Mouse (Mus musculus) kidney, embryonic 14.5 days (tissue): ENCODE measurements around the gene Dnajb4. TPM values are rescaled to one million over a fixed set of nuclear protein-coding genes. Genes with fewer than 3 reads are reported as not detected.
"Not testable (repeated sequence)": the region's sequence is repeated elsewhere in the genome, so short reads cannot be mapped to it uniquely, and the experiment has no call there.

Experiments used
- ATAC-seq: fragments of 200-750 bp; cut with Nextera tagmentation; 2 replicates; pipeline ENCODE4 v1.8.0; 2017; ENCODE audit warnings: moderate number of reproducible peaks, mild to moderate bottlenecking, moderate TSS enrichment, moderate library complexity; ENCODE audit not compliant: low FRiP score, low TSS enrichment
- H3K27ac ChIP-seq: fragments of 300-500 bp; sonication (generic); 2 replicates; pipeline ENCODE4 v1.5.1; 2014; ENCODE audit warnings: low read depth, mild to moderate bottlenecking, low read length, moderate library complexity, mixed read lengths
- H3K27me3 ChIP-seq: fragments of 300-500 bp; sonication (generic); 2 replicates; pipeline ENCODE4 v1.6.1; 2014; ENCODE audit warnings: mild to moderate bottlenecking, low read length; ENCODE audit not compliant: control insufficient read depth, insufficient read depth
- H3K36me3 ChIP-seq: fragments of 300-500 bp; sonication (generic); 2 replicates; pipeline ENCODE4 v1.6.1; 2014; ENCODE audit warnings: low read length, mixed read lengths; ENCODE audit not compliant: control insufficient read depth, insufficient read depth
- H3K4me1 ChIP-seq: fragments of 300-500 bp; sonication (generic); 2 replicates; pipeline ENCODE4 v1.6.1; 2014; ENCODE audit warnings: low read length, mixed read lengths; ENCODE audit not compliant: control insufficient read depth, insufficient read depth
- H3K4me2 ChIP-seq: fragments of 300-500 bp; sonication (generic); replicated peaks from 2 replicates; pipeline ENCODE4 v1.6.1; 2014; ENCODE audit warnings: low read depth, mild to moderate bottlenecking, low read length
- H3K4me3 ChIP-seq: fragments of 300-500 bp; sonication (generic); 2 replicates; pipeline ENCODE4 v1.5.1; 2014; ENCODE audit warnings: mild to moderate bottlenecking, low read length
- H3K9ac ChIP-seq: fragments of 300-500 bp; sonication (generic); 2 replicates; pipeline ENCODE4 v1.6.1; 2014; ENCODE audit warnings: low read depth, mild to moderate bottlenecking, low read length, moderate library complexity
- H3K9me3 ChIP-seq: fragments of 300-500 bp; sonication (generic); 2 replicates; pipeline ENCODE4 v1.6.1; 2016; ENCODE audit warnings: low read length; ENCODE audit not compliant: control insufficient read depth
- WGBS: fragments of 180-500 bp; shearing (Covaris S2); extraction: QIAGEN DNeasy Blood & Tissue Kit; methylation state at CpG from one replicate; pipeline ENCODE4 v1.1.7; 2014; 5-methylcytosine and 5-hydroxymethylcytosine counted together
- polyA plus RNA-seq: library from polyadenylated mRNA; unstranded; fragments of >200 nt; fragmentation: Nextera tagmentation; extraction: Ambion mirVana; gene quantifications from 2 replicates; pipeline ENCODE4 v1.2.1, GENCODE M21; 2014

Dnajb4 gene
- 23.9 and 26.2 TPM in 2 replicates for polyA plus RNA-seq

DNA sequence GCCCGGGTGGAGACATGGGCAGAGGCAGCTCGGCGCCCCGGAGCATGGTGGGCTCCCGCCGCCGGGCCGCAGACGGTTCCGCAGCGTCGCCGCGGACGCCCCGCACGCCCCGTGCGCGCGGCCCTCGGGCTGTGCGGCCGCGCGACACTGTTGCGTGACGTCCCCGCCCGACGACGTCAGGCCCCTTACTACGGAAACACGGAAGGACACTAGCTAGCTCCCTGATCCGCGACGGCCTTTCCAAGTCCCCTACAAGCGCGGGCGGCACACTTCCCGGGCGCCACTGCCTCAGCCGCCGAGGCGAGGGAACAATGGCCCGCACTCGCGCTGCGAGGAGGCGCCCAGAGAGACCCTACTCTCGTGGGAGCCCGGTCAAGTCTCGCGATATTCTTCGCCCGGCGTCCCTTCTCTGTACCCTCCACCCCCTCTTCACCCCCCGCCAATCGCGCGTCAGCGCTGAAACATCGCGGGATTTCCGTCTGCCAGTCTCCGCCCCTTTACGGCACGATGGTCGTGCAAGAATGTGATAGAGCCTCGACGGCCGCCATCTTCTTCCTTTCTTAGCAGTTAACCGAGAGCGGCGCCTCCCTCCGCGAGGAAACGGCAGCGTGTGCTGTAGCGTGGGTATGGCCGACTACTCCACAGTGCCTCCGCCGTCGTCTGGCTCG, at the start of gene Dnajb4, which contains the start of gene Fubp1:
Gene Dnajb4 (minus strand): TSS at position 336 of the 668 bp plus-strand sequence.
Gene Fubp1 (plus strand): TSS at position 456 of the 668 bp plus-strand sequence.
- 0% methylated on average over 79 of the region's 85 CpGs for WGBS
- Histone ChIP-seq H3K36me3 (peaks cover 6% of the 10 kb centered on the region; the same call in 1 of the 2 replicates), H3K4me1 (peaks cover 18% of the 10 kb centered on the region), H3K27ac (peak within 1 kb of the TSS; percentile 99), H3K4me2 (peak within 1 kb of the TSS; percentile 94), H3K9me3 (no peaks in the 10 kb centered on the region), H3K4me3 (peak within 1 kb of the TSS; percentile 99), H3K27me3 (no peaks in the 10 kb centered on the region), H3K9ac (peak within 1 kb of the TSS; percentile 100)
- peak; percentile 98 for ATAC-seq

DNA sequence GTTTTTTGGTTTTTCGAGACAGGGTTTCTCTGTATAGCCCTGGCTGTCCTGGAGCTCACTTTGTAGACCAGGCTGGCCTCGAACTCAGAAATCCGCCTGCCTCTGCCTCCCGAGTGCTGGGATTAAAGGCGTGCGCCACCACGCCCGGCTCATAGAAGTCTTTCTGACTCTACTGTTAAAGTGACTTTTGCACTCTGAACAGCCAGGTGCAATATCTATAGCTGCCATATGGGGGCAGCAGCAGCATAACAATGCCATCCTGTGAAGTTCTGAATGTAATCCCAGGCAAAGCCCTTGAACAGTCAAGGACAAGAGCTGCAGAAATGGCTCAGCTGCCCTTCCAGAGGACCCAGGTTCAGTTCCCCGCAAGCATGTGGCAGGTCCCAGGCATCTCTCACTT, 49.3 kb upstream of the Dnajb4 start:
- not testable (repeated sequence) for H3K27ac ChIP-seq, H3K4me1 ChIP-seq, H3K27me3 ChIP-seq, H3K4me3 ChIP-seq, H3K9me3 ChIP-seq, H3K4me2 ChIP-seq, H3K36me3 ChIP-seq, H3K9ac ChIP-seq
- ATAC-seq = peak; percentile 65
- 37% methylated on average over 7 of the region's 9 CpGs for WGBS

DNA sequence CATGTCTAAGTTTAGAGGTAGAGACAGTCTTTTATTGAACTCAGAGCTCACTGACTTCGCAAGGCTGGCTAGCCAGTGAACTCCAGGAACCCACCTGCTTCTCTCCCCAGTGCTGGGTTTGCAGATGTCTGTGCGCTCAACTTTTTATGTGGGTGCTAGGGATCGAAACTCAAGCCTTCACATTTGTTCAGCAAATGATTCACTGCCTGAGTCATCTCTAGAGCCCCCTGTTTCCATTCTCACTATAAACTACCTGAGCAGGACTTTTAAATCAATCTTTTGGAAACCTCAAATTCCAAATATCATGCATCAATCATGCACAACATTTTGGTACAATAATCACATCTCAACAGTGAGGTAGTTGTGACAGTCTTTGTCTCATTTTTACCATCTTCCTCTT, 47.4 kb upstream of the Dnajb4 start:
- Histone ChIP-seq H3K4me2 (no peak overlapping the region), H3K4me1 (peaks cover 10% of the 10 kb centered on the region; the same call in 1 of the 2 replicates), H3K9ac (no peak overlapping the region), H3K9me3 (no peaks in the 10 kb centered on the region), H3K4me3 (no peak overlapping the region), H3K27me3 (no peaks in the 10 kb centered on the region), H3K27ac (no peak overlapping the region), H3K36me3 (no peaks in the 10 kb centered on the region)
- no peak for ATAC-seq
- WGBS = 79% methylated on average over 3 of the region's 3 CpGs

GRCm38 (mm10) chr3:152250487-152250886, 40.4 kb upstream of the Dnajb4 start:
- 84% methylated on average over 1 of the region's 1 CpGs for WGBS
- no peak for ATAC-seq
- H3K4me2 ChIP-seq = no peak overlapping the region
- H3K27ac ChIP-seq = no peak overlapping the region
- H3K9me3 ChIP-seq = no peaks in the 10 kb centered on the region
- H3K4me1 ChIP-seq = no peaks in the 10 kb centered on the region
- no peaks in the 10 kb centered on the region for H3K36me3 ChIP-seq
- no peaks in the 10 kb centered on the region for H3K27me3 ChIP-seq
- H3K4me3 ChIP-seq = no peak overlapping the region
- no peak overlapping the region for H3K9ac ChIP-seq

DNA sequence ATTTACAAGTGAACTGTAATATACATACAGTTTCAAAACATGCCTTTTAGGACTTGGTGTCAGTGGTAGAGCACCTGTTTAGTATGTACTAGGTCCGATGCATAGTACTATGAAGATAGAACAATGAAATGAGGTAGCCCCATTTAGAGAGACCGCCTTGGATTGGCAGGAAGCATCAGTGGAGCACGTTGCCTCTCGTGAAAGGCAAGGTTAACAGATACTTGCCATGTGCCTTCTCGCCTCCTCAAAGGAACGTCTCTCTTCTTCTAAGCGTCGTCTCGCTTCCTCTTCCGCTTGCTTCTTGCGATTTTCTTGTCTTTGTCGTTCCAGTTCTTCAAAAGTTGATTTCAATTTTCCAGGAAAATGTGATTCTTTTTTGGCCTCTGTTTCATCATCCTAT, 37.6 kb upstream of the Dnajb4 start:
- Histone ChIP-seq H3K4me1 (no peaks in the 10 kb centered on the region), H3K27me3 (no peaks in the 10 kb centered on the region), H3K4me2 (no peak overlapping the region), H3K9ac (no peak overlapping the region), H3K27ac (no peak overlapping the region), H3K9me3 (no peaks in the 10 kb centered on the region), H3K4me3 (no peak overlapping the region), H3K36me3 (no peaks in the 10 kb centered on the region)
- no peak for ATAC-seq
- WGBS = 86% methylated on average over 12 of the region's 12 CpGs

GRCm38 (mm10) chr3:152245273-152245910, 35.3 kb upstream of the Dnajb4 start:
- no peaks in the 10 kb centered on the region; the same call in 1 of the 2 replicates for H3K36me3 ChIP-seq
- WGBS = 73% methylated on average over 5 of the region's 5 CpGs
- no peak overlapping the region for H3K27ac ChIP-seq
- ATAC-seq = no peak
- no peak overlapping the region for H3K4me2 ChIP-seq
- no peak overlapping the region for H3K4me3 ChIP-seq
- H3K27me3 ChIP-seq = no peaks in the 10 kb centered on the region
- no peaks in the 10 kb centered on the region for H3K4me1 ChIP-seq
- H3K9me3 ChIP-seq = no peaks in the 10 kb centered on the region
- H3K9ac ChIP-seq = no peak overlapping the region

- H3K9ac ChIP-seq = no peak overlapping the region
- no peak overlapping the region for H3K4me2 ChIP-seq
- H3K4me1 ChIP-seq = no peaks in the 10 kb centered on the region
- H3K9me3 ChIP-seq = no peaks in the 10 kb centered on the region
- WGBS = 78% methylated on average over 4 of the region's 4 CpGs
- no peak for ATAC-seq
- H3K27me3 ChIP-seq = no peaks in the 10 kb centered on the region
- H3K36me3 ChIP-seq = peaks cover 14% of the 10 kb centered on the region; the same call in 1 of the 2 replicates
- H3K27ac ChIP-seq = no peak overlapping the region
- H3K4me3 ChIP-seq = no peak overlapping the region
Observed at GRCm38 (mm10) chr3:152243304-152243703, 33.2 kb upstream of the Dnajb4 start.

- no peaks in the 10 kb centered on the region for H3K9me3 ChIP-seq
- H3K27ac ChIP-seq = no peak overlapping the region
- 0 out of 2 replicates have a peak, but pooled peaks have one; percentile 30 for ATAC-seq
- peaks cover 28% of the 10 kb centered on the region; the same call in 1 of the 2 replicates for H3K36me3 ChIP-seq
- H3K4me1 ChIP-seq = no peaks in the 10 kb centered on the region
- H3K4me2 ChIP-seq = no peak overlapping the region
- H3K4me3 ChIP-seq = no peak overlapping the region
- no peaks in the 10 kb centered on the region for H3K27me3 ChIP-seq
- no peak overlapping the region for H3K9ac ChIP-seq
- WGBS = 41% methylated on average over 3 of the region's 3 CpGs
Observed at GRCm38 (mm10) chr3:152241098-152241497, 31.0 kb upstream of the Dnajb4 start.

DNA sequence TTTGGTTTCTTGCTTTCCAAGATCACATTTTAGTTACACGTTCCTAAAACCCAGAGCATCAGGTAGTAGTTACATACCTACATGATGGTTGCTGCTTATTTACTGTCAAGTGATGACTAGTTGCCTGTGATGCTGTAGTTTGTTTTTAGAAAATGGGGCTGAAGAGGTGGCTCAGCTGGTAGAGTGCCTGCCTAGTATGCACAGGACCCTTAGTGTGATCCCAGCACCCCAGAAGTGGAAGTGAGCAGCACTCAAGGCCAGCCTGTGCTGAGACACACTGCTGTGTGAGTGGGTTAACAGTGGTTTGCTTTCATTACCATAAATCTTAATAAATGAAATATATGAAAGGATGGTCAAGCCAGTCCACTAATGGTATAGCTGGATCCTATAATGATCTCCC, 29.5 kb upstream of the Dnajb4 start:
- H3K4me2 ChIP-seq = no peak overlapping the region
- H3K9ac ChIP-seq = no peak overlapping the region
- ATAC-seq = no peak
- H3K27ac ChIP-seq = no peak overlapping the region
- no peaks in the 10 kb centered on the region for H3K4me1 ChIP-seq
- WGBS = 97% methylated on average over 1 of the region's 1 CpGs
- no peaks in the 10 kb centered on the region for H3K9me3 ChIP-seq
- H3K27me3 ChIP-seq = no peaks in the 10 kb centered on the region
- H3K36me3 ChIP-seq = peaks cover 38% of the 10 kb centered on the region
- no peak overlapping the region for H3K4me3 ChIP-seq
